Mouse (Mus musculus): ENCODE results near the gene Zranb1. TPM values are rescaled to one million over a fixed set of nuclear protein-coding genes. Genes with fewer than 3 reads are reported as not detected.

Zranb1 gene
- total and polyA plus RNA-seq, 3 experiments, result 1.9 to 39.2 (median 35.6) TPM

- no peaks in the 10 kb centered on the region for H3K4me1 ChIP-seq (ENCODE audit: insufficient read depth, low read depth, low read length)
- H3K9me3 ChIP-seq (replicated peaks), result no peaks in the 10 kb centered on the region
- DNase-seq (ENCODE audit: low spot score) (no peak), ATAC-seq (ENCODE audit: extremely low read depth, insufficient number of reproducible peaks, low FRiP score, poor library complexity, severe bottlenecking) (no peak)
- H3K36me3 ChIP-seq (replicated peaks), result peaks cover 86% of the 10 kb centered on the region
- TF ChIP-seq POLR2AphosphoS5 (IDR thresholded peaks at IDR 0.05; ENCODE audit: insufficient replicate concordance, low read depth, low read length) (no peak), GATA2 (IDR thresholded peaks at IDR 0.05; ENCODE audit: borderline replicate concordance, low read depth, low read length) (no peak), CTCF (IDR thresholded peaks at IDR 0.05; ENCODE audit: low read depth, low read length) (no peak), GATA1 (IDR thresholded peaks at IDR 0.05; ENCODE audit: borderline replicate concordance, low read length) (no peak), TAL1 (conservative IDR thresholded peaks at IDR 0.05; ENCODE audit: low read depth, low read length) (no peak)
- H3K27me3 ChIP-seq (ENCODE audit: insufficient read depth, low read length), result no peaks in the 10 kb centered on the region
- H3K4me3 ChIP-seq (ENCODE audit: low read depth, low read length), result no peak overlapping the region
Measured at GRCm38 (mm10) chr7:133013923-133014322, 83.0 kb downstream of the Zranb1 start.

DNA sequence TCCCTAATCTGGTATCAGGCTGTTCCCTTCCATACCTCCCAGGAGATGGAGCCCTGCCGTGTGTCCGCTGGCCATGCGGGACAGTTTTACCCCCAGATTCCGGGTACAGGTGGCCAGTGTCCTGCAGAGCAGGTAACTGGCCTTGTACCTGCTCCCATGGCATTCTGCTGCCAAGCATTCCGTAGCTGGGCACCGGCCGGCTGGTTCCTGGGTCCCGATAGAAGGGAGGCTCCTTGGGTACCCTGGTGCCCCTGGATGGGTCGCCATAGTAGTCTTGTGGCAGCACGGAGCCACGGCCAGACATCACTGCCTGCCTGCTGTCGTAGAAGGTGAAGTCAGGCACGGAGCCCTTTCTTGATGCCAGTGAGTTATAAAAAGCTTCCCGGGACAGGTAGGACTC lies 83.7 kb downstream of the Zranb1 start:
- no peak for TF ChIP-seq POLR2AphosphoS5 (IDR thresholded peaks at IDR 0.05; ENCODE audit: insufficient replicate concordance, low read depth, low read length)
- TF ChIP-seq CTCF (IDR thresholded peaks at IDR 0.05; ENCODE audit: low read depth, low read length), result no peak
- Histone ChIP-seq H3K9me3 (replicated peaks) (no peaks in the 10 kb centered on the region), H3K4me3 (ENCODE audit: low read depth, low read length) (no peak overlapping the region), H3K4me1 (ENCODE audit: insufficient read depth, low read depth, low read length) (no peaks in the 10 kb centered on the region), H3K27me3 (ENCODE audit: insufficient read depth, low read length) (no peaks in the 10 kb centered on the region), H3K36me3 (replicated peaks) (peaks cover 85% of the 10 kb centered on the region)
- ATAC-seq (ENCODE audit: extremely low read depth, insufficient number of reproducible peaks, low FRiP score, poor library complexity, severe bottlenecking) (no peak), DNase-seq (ENCODE audit: low spot score) (no peak)

DNA sequence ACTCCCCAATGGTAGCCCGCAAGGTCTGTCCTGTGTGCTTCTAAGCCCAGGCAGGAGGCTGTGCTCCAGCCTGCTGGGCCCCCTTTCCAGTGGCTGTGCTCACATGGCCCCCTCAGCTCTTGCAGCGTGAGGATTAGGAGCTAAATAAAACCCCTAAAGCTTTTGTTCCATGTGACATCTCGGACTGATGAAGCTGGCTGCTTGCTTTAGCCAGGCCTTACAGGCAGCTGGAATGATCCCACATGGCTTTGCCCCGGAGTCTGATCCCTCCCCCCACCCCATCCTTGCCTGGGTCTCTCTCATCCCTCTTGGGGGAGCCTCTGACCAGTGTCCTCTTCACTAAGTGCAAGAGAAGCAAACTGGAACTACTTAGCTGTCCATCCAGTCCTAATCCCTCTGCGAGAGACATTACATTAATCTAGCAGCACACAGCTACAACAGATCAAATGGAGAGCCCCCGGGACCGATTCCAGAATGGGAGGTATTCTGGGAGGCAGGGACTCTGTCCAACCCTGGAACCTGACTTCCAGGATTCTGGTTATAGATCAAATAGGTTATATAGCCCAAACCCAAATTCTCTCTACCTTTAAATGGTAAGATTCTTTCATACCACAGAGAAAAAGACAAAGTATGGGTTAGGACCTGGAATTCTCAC lies 84.6 kb downstream of the Zranb1 start:
- H3K4me1 ChIP-seq (ENCODE audit: insufficient read depth, low read depth, low read length), result no peaks in the 10 kb centered on the region
- no peak for ATAC-seq (ENCODE audit: extremely low read depth, insufficient number of reproducible peaks, low FRiP score, poor library complexity, severe bottlenecking)
- no peaks in the 10 kb centered on the region for H3K9me3 ChIP-seq (replicated peaks)
- H3K27me3 ChIP-seq (ENCODE audit: insufficient read depth, low read length), result no peaks in the 10 kb centered on the region
- no peak for DNase-seq (ENCODE audit: low spot score)
- H3K4me3 ChIP-seq (ENCODE audit: low read depth, low read length), result no peak overlapping the region
- no peak for TF ChIP-seq CTCF (IDR thresholded peaks at IDR 0.05; ENCODE audit: low read depth, low read length)
- peaks cover 85% of the 10 kb centered on the region for H3K36me3 ChIP-seq (replicated peaks)

DNA sequence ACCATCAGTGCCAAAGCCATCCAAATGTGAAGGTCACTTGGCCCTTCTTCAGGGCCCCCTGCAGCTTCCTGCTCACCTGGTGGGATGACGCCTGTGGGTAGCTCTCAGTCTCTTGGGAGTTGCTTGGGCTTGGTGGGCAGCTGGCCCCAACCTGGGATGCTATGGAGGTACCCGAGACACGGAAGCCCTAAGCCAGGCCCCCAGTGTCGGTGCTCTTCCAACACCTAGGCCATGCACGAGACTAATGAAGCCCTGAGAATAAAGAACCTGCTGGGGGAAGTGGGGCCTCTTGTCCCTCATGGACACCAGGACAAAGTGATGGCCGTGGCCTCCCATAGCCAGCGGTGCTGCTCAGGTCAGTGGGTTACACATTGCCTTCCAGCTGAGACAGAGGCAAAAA lies 88.0 kb downstream of the Zranb1 start:
- Histone ChIP-seq H3K9me3 (replicated peaks) (no peaks in the 10 kb centered on the region), H3K36me3 (replicated peaks) (peaks cover 86% of the 10 kb centered on the region), H3K27me3 (ENCODE audit: insufficient read depth, low read length) (no peaks in the 10 kb centered on the region), H3K4me1 (ENCODE audit: insufficient read depth, low read depth, low read length) (no peaks in the 10 kb centered on the region), H3K4me3 (ENCODE audit: low read depth, low read length) (no peak overlapping the region)
- ATAC-seq (ENCODE audit: extremely low read depth, insufficient number of reproducible peaks, low FRiP score, poor library complexity, severe bottlenecking) (no peak), DNase-seq (ENCODE audit: low spot score) (no peak)
- TF ChIP-seq GATA2 (IDR thresholded peaks at IDR 0.05; ENCODE audit: borderline replicate concordance, low read depth, low read length) (no peak), TAL1 (conservative IDR thresholded peaks at IDR 0.05; ENCODE audit: low read depth, low read length) (no peak), POLR2AphosphoS5 (IDR thresholded peaks at IDR 0.05; ENCODE audit: insufficient replicate concordance, low read depth, low read length) (no peak), CTCF (IDR thresholded peaks at IDR 0.05; ENCODE audit: low read depth, low read length) (no peak), GATA1 (IDR thresholded peaks at IDR 0.05; ENCODE audit: borderline replicate concordance, low read length) (no peak)

DNA sequence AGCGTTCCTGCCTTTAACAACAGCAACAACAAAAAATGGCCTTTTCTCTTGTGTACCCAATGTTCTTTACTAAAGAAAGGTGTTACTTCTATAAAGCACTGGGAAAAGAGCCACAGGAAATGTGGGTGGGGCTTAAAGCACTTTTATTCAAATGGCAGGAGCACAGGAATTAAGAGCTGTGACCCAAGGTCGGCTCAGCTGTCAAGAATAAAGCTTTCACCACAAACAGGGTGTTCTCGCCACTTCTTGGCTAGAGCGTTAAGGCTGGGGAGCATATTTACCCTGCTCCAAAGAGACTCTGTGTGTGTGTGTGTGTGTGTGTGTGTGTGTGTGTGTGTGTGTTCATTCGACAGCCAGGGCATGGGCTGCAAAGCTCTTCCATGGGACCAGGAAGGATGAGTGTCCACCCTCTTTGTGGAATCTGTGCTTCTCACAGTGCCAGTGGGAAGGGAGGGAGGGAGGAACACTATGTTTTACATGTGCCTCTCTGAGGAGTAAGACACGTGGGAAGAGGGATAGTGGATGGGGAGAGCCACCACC lies 88.6 kb downstream of the Zranb1 start:
- TF ChIP-seq GATA2 (IDR thresholded peaks at IDR 0.05; ENCODE audit: borderline replicate concordance, low read depth, low read length) (no peak), POLR2AphosphoS5 (IDR thresholded peaks at IDR 0.05; ENCODE audit: insufficient replicate concordance, low read depth, low read length) (no peak), GATA1 (IDR thresholded peaks at IDR 0.05; ENCODE audit: borderline replicate concordance, low read length) (no peak), TAL1 (conservative IDR thresholded peaks at IDR 0.05; ENCODE audit: low read depth, low read length) (no peak), CTCF (IDR thresholded peaks at IDR 0.05; ENCODE audit: low read depth, low read length) (no peak)
- Histone ChIP-seq H3K36me3 (replicated peaks) (peaks cover 84% of the 10 kb centered on the region), H3K4me1 (ENCODE audit: insufficient read depth, low read depth, low read length) (no peaks in the 10 kb centered on the region), H3K4me3 (ENCODE audit: low read depth, low read length) (no peak overlapping the region), H3K9me3 (replicated peaks) (no peaks in the 10 kb centered on the region), H3K27me3 (ENCODE audit: insufficient read depth, low read length) (no peaks in the 10 kb centered on the region)
- DNase-seq (ENCODE audit: low spot score), result no peak
- no peak for ATAC-seq (ENCODE audit: extremely low read depth, insufficient number of reproducible peaks, low FRiP score, poor library complexity, severe bottlenecking)

DNA sequence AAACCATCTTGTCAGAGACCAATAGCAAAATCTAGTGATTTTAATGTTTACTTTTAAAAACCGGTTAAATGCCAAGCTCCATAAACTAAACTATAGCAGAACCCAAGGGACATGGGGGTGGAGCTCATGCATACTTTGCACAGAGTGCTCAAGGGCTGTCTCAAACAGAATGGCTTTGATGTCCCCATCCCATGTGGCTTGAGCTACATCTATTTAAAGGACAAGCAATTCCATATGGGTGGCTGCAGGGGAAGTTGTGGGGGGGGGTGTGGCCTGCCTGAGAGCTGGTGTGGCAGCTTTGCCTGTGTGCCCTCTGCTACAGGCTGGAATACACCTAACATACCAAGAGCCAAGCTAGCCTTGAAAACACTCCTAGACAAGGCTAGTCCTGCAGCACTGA lies 93.8 kb downstream of the Zranb1 start:
- DNase-seq (ENCODE audit: low spot score) (no peak), ATAC-seq (ENCODE audit: extremely low read depth, insufficient number of reproducible peaks, low FRiP score, poor library complexity, severe bottlenecking) (no peak)
- TF ChIP-seq GATA1 (IDR thresholded peaks at IDR 0.05; ENCODE audit: borderline replicate concordance, low read length) (no peak), GATA2 (IDR thresholded peaks at IDR 0.05; ENCODE audit: borderline replicate concordance, low read depth, low read length) (no peak), POLR2AphosphoS5 (IDR thresholded peaks at IDR 0.05; ENCODE audit: insufficient replicate concordance, low read depth, low read length) (no peak), CTCF (IDR thresholded peaks at IDR 0.05; ENCODE audit: low read depth, low read length) (no peak), TAL1 (conservative IDR thresholded peaks at IDR 0.05; ENCODE audit: low read depth, low read length) (no peak)
- peaks cover 82% of the 10 kb centered on the region for H3K36me3 ChIP-seq (replicated peaks)
- H3K27me3 ChIP-seq (ENCODE audit: insufficient read depth, low read length), result no peaks in the 10 kb centered on the region
- no peak overlapping the region for H3K4me3 ChIP-seq (ENCODE audit: low read depth, low read length)
- peaks cover 12% of the 10 kb centered on the region for H3K4me1 ChIP-seq (ENCODE audit: insufficient read depth, low read depth, low read length)
- H3K9me3 ChIP-seq (replicated peaks), result no peaks in the 10 kb centered on the region

All from G1E (cell line).